Mouse (Mus musculus): ENCODE data around the gene Rsbn1l. TPM values are rescaled to one million over a fixed set of nuclear protein-coding genes. Genes with fewer than 3 reads are reported as not detected.

Gene Rsbn1l
- polyA plus RNA-seq, 2 experiments, result 3.7 to 4.6 TPM

DNA sequence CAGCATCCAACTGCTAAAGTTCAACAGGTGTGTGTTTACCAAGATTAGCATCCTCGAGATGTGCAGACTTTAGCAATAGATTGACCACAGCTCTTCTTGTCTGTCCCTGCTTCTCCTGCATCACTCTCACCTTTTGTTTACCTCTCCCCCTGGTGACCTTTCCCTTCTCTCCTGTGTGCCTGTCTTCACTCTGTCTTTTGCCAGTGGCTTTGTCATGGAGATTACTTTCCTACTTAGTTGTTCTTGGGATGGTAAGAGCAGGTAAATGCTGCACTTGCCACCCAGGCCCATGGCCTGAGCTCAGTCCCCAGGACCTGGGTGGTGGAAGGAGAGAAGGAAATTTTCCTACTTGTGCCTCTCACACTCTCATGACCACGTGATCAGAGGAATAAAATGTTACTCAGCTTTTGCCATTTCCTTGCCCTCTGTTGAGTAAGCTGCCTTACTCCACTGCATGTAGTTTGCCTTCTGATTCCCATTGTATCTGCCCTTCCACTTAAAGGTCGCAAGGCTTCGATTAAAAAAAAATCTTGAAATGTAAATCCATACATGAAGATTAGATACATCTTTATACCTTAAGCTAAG lies 72.1 kb downstream of the Rsbn1l start:
- Histone ChIP-seq H3K27ac (no peak overlapping the region), H3K36me3 (replicated peaks; ENCODE audit: control insufficient read depth, insufficient read depth, low read depth) (no peaks in the 10 kb centered on the region; the same call in 1 of the 2 replicates), H3K9ac (replicated peaks) (peak overlapping the region; percentile 93), H3K4me3 (ENCODE audit: insufficient read depth in 1 of 2, low read depth in 2 of 2, low read length in 2 of 2) (peak overlapping the region; percentile 39 to 70), H3K27me3 (ENCODE audit: control insufficient read depth, insufficient read depth, low read length) (no peaks in the 10 kb centered on the region), H3K9me3 (ENCODE audit: control insufficient read depth, low read length) (no peaks in the 10 kb centered on the region), H3K4me2 (ENCODE audit: low read depth) (peak overlapping the region; percentile 99), H3K4me1 (replicated peaks; ENCODE audit: control insufficient read depth in 2 of 2, insufficient read depth in 2 of 2, low read length in 1 of 2) (peaks cover 12 to 19% of the 10 kb centered on the region in 2 experiments)
- no peak for TF ChIP-seq CTCF (IDR thresholded peaks at IDR 0.05; ENCODE audit: low read depth)
- TF ChIP-seq EP300 (IDR thresholded peaks at IDR 0.05; ENCODE audit: low read depth), result no peak
- ATAC-seq (ENCODE audit: insufficient read depth) (no peak), DNase-seq (ENCODE audit: low read depth in 3 of 3, low spot score in 3 of 3) (no peak)
- 59% methylated on average over 4 of the region's 4 CpGs for WGBS (ENCODE audit: insufficient replicate concordance)

GRCm38 (mm10) chr5:20881915-20882800 lies 74.0 kb downstream of the Rsbn1l start, which contains the start of the genes Phtf2 and Tmem60:
TSS of gene Phtf2 (minus strand) at chr5:20882124.
TSS of gene Tmem60 (plus strand) at chr5:20882191.
- peak; percentile 99 for DNase-seq (ENCODE audit: low read depth in 3 of 3, low spot score in 3 of 3)
- ATAC-seq (ENCODE audit: insufficient read depth), result peak; percentile 97
- H3K9me3 ChIP-seq (ENCODE audit: control insufficient read depth, low read length), result no peaks in the 10 kb centered on the region
- no peaks in the 10 kb centered on the region; the same call in 1 of the 2 replicates for H3K36me3 ChIP-seq (replicated peaks; ENCODE audit: control insufficient read depth, insufficient read depth, low read depth)
- H3K4me3 ChIP-seq (ENCODE audit: insufficient read depth in 1 of 2, low read depth in 2 of 2, low read length in 2 of 2), result peak within 1 kb of the TSS; percentile 70 to 84
- under 1% methylated on average over 77 of the region's 94 CpGs for WGBS (ENCODE audit: insufficient replicate concordance)
- H3K27ac ChIP-seq, result peak within 1 kb of the TSS; percentile 86
- peaks cover 12 to 20% of the 10 kb centered on the region in 2 experiments for H3K4me1 ChIP-seq (replicated peaks; ENCODE audit: control insufficient read depth in 2 of 2, insufficient read depth in 2 of 2, low read length in 1 of 2)
- no peaks in the 10 kb centered on the region for H3K27me3 ChIP-seq (ENCODE audit: control insufficient read depth, insufficient read depth, low read length)
- H3K9ac ChIP-seq (replicated peaks), result peak within 1 kb of the TSS; percentile 93
- TF ChIP-seq EP300 (IDR thresholded peaks at IDR 0.05; ENCODE audit: low read depth) (no peak), CTCF (IDR thresholded peaks at IDR 0.05; ENCODE audit: low read depth) (0 out of 2 replicates have a peak, but pooled peaks have one; percentile 2)
- H3K4me2 ChIP-seq (ENCODE audit: low read depth), result peak within 1 kb of the TSS; percentile 99

- peak overlapping the region; percentile 76 for H3K27ac ChIP-seq
- H3K4me3 ChIP-seq (ENCODE audit: insufficient read depth in 1 of 2, low read depth in 2 of 2, low read length in 2 of 2), result peak overlapping the region; percentile 70 to 84
- H3K27me3 ChIP-seq (ENCODE audit: control insufficient read depth, insufficient read depth, low read length), result no peaks in the 10 kb centered on the region
- ATAC-seq (ENCODE audit: insufficient read depth) (peak; percentile 5; the same call in 1 of the 2 replicates), DNase-seq (ENCODE audit: low read depth in 3 of 3, low spot score in 3 of 3) (no peak)
- H3K9me3 ChIP-seq (ENCODE audit: control insufficient read depth, low read length), result no peaks in the 10 kb centered on the region
- peak overlapping the region; percentile 73 for H3K9ac ChIP-seq (replicated peaks)
- TF ChIP-seq EP300 (IDR thresholded peaks at IDR 0.05; ENCODE audit: low read depth) (no peak), CTCF (IDR thresholded peaks at IDR 0.05; ENCODE audit: low read depth) (peak; percentile 34; the same call in 1 of the 2 replicates)
- peaks cover 12 to 20% of the 10 kb centered on the region in 2 experiments for H3K4me1 ChIP-seq (replicated peaks; ENCODE audit: control insufficient read depth in 2 of 2, insufficient read depth in 2 of 2, low read length in 1 of 2)
- H3K36me3 ChIP-seq (replicated peaks; ENCODE audit: control insufficient read depth, insufficient read depth, low read depth), result no peaks in the 10 kb centered on the region; the same call in 1 of the 2 replicates
- H3K4me2 ChIP-seq (ENCODE audit: low read depth), result peak overlapping the region; percentile 68
- WGBS (ENCODE audit: insufficient replicate concordance), result 1% methylated on average over 49 of the region's 64 CpGs
Observed at GRCm38 (mm10) chr5:20880797-20881775, 75.1 kb downstream of the Rsbn1l start.

DNA sequence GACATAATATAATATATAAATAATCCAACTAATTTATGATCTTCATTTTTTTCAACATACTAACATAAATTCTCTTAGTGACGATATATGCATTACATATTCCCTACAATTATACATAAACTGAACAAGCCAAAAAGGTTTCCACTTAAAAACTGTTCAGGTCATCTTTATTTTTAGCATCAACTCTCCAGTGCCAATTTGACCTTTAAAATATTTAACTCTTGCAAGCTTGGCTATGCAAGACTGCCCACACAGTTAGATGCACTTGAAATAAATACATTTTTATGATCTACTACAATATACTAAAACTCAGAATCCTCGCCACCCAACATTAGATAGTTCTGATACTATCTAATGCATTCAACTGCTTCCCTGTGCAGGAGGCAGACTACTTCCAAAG lies 75.8 kb downstream of the Rsbn1l start:
- ATAC-seq (ENCODE audit: insufficient read depth) (no peak), DNase-seq (ENCODE audit: low read depth in 3 of 3, low spot score in 3 of 3) (no peak)
- peaks cover 12 to 20% of the 10 kb centered on the region in 2 experiments for H3K4me1 ChIP-seq (replicated peaks; ENCODE audit: control insufficient read depth in 2 of 2, insufficient read depth in 2 of 2, low read length in 1 of 2)
- H3K27ac ChIP-seq, result no peak overlapping the region
- H3K9me3 ChIP-seq (ENCODE audit: control insufficient read depth, low read length), result no peaks in the 10 kb centered on the region
- WGBS (ENCODE audit: insufficient replicate concordance), result 27% methylated on average over 2 of the region's 2 CpGs
- H3K4me2 ChIP-seq (ENCODE audit: low read depth), result peak overlapping the region; percentile 68
- H3K9ac ChIP-seq (replicated peaks), result peak overlapping the region; percentile 73
- no peaks in the 10 kb centered on the region for H3K27me3 ChIP-seq (ENCODE audit: control insufficient read depth, insufficient read depth, low read length)
- no peak for TF ChIP-seq EP300 (IDR thresholded peaks at IDR 0.05; ENCODE audit: low read depth)
- TF ChIP-seq CTCF (IDR thresholded peaks at IDR 0.05; ENCODE audit: low read depth), result no peak
- no peaks in the 10 kb centered on the region; the same call in 1 of the 2 replicates for H3K36me3 ChIP-seq (replicated peaks; ENCODE audit: control insufficient read depth, insufficient read depth, low read depth)
- H3K4me3 ChIP-seq (ENCODE audit: insufficient read depth in 1 of 2, low read depth in 2 of 2, low read length in 2 of 2), result peak overlapping the region in 1 of 2 experiments; percentile 70; a peak in 2 of 4 replicates

Measured in liver, embryonic 14.5 days (tissue).